Mouse (Mus musculus): ENCODE results near the gene Adam1a. TPM values are rescaled to one million over a fixed set of nuclear protein-coding genes. Genes with fewer than 3 reads are reported as not detected.

The Adam1a gene
- polyA plus RNA-seq, 1 experiment from 2014 or later = 1.4 TPM

DNA sequence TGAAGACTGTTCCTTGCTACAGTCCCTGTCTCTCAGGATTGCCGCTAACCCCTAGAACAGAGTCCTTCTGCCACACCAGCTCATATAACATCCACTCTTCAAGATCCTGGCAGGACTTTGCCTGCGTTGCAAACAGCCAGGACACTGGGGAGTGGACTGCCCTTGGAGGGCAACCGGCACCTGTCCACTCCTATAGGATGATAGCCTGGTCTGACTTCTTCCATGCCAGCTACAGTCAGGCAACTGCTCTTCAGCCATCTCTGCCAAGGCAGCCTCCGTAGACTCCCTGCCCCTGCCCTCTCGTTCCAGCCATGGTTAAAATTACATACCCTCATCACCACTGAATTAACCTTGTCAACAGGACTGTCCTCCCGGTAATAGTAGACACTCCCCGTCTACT, 3.9 kb upstream of the Adam1a start:
- H3K27me3 ChIP-seq (replicated peaks) = no peaks in the 10 kb centered on the region
- 83% methylated on average over 7 of the region's 7 CpGs for WGBS
- H3K4me2 ChIP-seq = no peak overlapping the region
- no peak for ATAC-seq (ENCODE audit: insufficient read depth, low FRiP score, low read depth)
- no peak overlapping the region for H3K4me3 ChIP-seq (replicated peaks)
- no peaks in the 10 kb centered on the region for H3K36me3 ChIP-seq
- no peaks in the 10 kb centered on the region for H3K9me3 ChIP-seq
- peaks cover 10% of the 10 kb centered on the region for H3K4me1 ChIP-seq
- H3K27ac ChIP-seq = no peak overlapping the region
- no peak overlapping the region for H3K9ac ChIP-seq

DNA sequence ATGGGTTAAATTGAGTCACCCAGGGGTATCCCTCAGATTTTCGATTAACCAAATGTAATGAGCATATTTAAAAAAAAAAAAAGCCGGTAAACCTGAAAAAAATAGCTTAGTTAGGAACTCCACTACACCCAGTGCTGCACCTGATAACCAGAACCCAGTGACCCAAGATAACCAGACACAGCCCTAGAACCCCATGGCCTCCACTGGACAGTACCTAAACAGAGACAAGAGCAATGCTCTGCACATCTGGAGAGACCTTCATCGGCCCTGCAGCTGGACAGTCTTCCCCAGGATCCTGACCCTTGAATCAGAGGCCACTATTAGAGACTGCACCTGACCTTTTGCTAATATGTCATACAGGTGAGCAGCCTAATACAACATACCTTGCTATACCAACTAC, 1.8 kb upstream of the Adam1a start:
- no peak overlapping the region for H3K9ac ChIP-seq
- peaks cover 11% of the 10 kb centered on the region for H3K4me1 ChIP-seq
- no peak for ATAC-seq (ENCODE audit: insufficient read depth, low FRiP score, low read depth)
- H3K4me3 ChIP-seq (replicated peaks) = no peak overlapping the region
- H3K27me3 ChIP-seq (replicated peaks) = no peaks in the 10 kb centered on the region
- H3K9me3 ChIP-seq = no peaks in the 10 kb centered on the region
- no peak overlapping the region for H3K27ac ChIP-seq
- H3K4me2 ChIP-seq = no peak overlapping the region
- 91% methylated on average over 3 of the region's 3 CpGs for WGBS
- no peaks in the 10 kb centered on the region for H3K36me3 ChIP-seq

DNA sequence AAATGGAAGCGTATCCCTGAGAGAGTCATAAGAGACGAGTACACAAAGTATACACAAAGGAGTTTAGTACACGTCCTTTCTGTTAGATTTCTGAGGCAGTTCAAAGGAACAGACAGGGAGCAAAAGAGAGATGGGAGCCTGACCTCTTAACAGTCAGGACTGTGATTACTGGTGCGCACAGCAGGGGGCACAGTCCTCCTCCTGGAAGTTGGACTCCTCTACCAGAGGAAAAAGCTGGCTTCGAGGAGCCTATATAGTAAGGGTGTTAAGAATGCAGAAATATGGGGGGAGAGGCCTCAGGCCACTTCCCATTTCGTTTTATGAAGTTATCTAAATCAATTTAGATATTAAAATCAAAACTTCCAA, 1.2 kb upstream of the Adam1a start:
- Histone ChIP-seq H3K27ac (peak overlapping the region; percentile 94; the same call in 1 of the 2 replicates), H3K9me3 (no peaks in the 10 kb centered on the region)

DNA sequence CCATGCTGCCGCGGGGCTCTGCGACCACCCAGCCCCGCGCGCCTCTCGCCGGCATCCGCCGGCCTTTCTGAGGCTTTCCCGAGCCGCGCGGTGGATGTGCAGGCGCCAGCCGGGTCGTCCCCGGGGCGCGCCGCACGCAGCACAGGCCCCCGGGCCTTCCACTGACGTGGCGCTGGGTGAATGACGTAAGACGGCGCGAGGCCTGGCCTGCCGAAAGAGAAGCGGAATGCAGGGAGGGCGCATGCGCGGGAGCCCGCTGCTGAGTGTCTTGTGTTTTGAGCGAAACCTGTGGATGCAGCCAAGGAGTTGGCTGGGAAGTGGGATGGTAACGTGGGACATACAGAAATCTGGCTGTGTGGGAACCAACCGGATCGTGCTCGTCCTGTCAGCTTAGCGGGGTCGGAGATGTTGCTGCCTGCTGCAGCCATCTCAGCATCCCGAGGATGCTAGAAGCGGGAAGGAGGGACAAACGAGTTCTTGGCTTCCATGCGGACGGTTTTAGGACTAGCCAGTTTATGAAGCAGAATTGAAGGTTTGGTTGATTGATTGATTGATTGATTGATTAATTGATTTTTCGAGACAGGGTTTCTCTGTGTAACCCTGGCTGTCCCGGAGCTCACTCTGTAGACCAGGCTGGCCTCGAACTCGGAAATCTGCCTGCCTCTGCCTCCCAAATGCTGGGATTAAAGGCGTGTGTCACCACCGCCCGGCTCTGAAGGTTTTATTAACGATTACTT, 679 bp upstream of the Adam1a start, which contains the start of gene Mapkapk5:
TSS of gene Mapkapk5 (minus strand) at position 113 of the 737 bp plus-strand sequence.
- H3K27ac ChIP-seq = peak within 1 kb of the TSS; percentile 94
- H3K4me1 ChIP-seq = peaks cover 11% of the 10 kb centered on the region
- H3K9me3 ChIP-seq = no peaks in the 10 kb centered on the region
- no peaks in the 10 kb centered on the region for H3K36me3 ChIP-seq
- H3K4me3 ChIP-seq (replicated peaks) = peak within 1 kb of the TSS; percentile 99
- H3K9ac ChIP-seq = peak within 1 kb of the TSS; percentile 95
- H3K27me3 ChIP-seq (replicated peaks) = no peaks in the 10 kb centered on the region
- peak within 1 kb of the TSS; percentile 78 for H3K4me2 ChIP-seq
- peak; percentile 93 for ATAC-seq (ENCODE audit: insufficient read depth, low FRiP score, low read depth)
- 1% methylated on average over 55 of the region's 55 CpGs for WGBS

More for the DNA sequence above, 1.2 kb upstream of the Adam1a start:
- peak overlapping the region; percentile 78 for H3K4me2 ChIP-seq
- no peaks in the 10 kb centered on the region for H3K36me3 ChIP-seq
- peak overlapping the region; percentile 95; the same call in 1 of the 2 replicates for H3K9ac ChIP-seq
- peak overlapping the region; percentile 99 for H3K4me3 ChIP-seq (replicated peaks)
- H3K27me3 ChIP-seq (replicated peaks) = no peaks in the 10 kb centered on the region
- ATAC-seq (ENCODE audit: insufficient read depth, low FRiP score, low read depth) = no peak
- WGBS = 29% methylated on average over 6 of the region's 6 CpGs
- peaks cover 11% of the 10 kb centered on the region for H3K4me1 ChIP-seq

DNA sequence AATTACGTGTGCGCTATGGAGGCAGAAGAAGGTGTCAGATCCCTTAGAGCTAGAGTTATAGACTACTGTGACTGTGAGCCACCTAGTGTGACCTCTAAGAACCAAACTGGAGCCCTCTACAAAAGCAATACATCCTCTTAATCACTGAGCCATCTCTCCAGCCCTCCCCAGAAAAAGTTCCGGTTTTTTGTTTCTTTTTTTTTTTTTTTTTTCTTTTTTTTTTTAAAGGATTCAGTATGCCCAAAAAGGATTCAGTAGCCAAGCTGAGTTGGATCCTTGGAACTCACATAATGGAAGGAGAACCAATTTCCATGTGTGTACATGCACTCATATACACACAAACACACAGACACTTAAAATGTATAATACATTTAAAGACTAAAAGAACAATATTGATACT, 1.9 kb downstream of the Adam1a start:
- H3K27me3 ChIP-seq (replicated peaks) = no peaks in the 10 kb centered on the region
- no peaks in the 10 kb centered on the region for H3K9me3 ChIP-seq
- no peak overlapping the region for H3K9ac ChIP-seq
- H3K4me2 ChIP-seq = no peak overlapping the region
- H3K36me3 ChIP-seq = no peaks in the 10 kb centered on the region
- no peak overlapping the region for H3K4me3 ChIP-seq (replicated peaks)
- H3K4me1 ChIP-seq = peaks cover 11% of the 10 kb centered on the region
- H3K27ac ChIP-seq = no peak overlapping the region
- no peak for ATAC-seq (ENCODE audit: insufficient read depth, low FRiP score, low read depth)
- whole genome bisulfite sequencing = 85% methylated on average over 3 of the region's 3 CpGs

DNA sequence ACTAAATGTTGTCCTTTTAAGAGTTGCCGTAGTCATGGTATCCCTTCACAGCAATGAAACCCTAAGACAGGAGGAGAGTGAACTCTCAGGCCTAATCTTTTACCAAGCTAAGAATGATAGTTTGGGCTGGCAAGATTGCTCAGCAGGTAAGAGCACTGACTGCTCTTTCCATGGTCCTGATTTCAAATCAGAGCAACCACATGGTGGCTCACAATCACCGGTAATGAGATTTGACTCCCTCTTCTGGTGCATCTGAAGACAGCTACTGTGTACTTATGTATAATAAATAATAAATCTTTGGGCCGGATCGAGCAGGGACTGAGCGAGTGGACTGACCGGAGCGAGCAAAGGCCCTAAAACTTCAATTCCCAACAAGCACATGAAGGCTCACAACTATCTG, 4.0 kb downstream of the Adam1a start:
- peaks cover 5% of the 10 kb centered on the region; the same call in 1 of the 2 replicates for H3K36me3 ChIP-seq
- no peak overlapping the region for H3K4me2 ChIP-seq
- no peak overlapping the region for H3K4me3 ChIP-seq (replicated peaks)
- 81% methylated on average over 7 of the region's 7 CpGs for WGBS
- no peaks in the 10 kb centered on the region for H3K9me3 ChIP-seq
- peaks cover 8% of the 10 kb centered on the region for H3K4me1 ChIP-seq
- no peak for ATAC-seq (ENCODE audit: insufficient read depth, low FRiP score, low read depth)
- no peaks in the 10 kb centered on the region for H3K27me3 ChIP-seq (replicated peaks)
- H3K27ac ChIP-seq = no peak overlapping the region
- no peak overlapping the region for H3K9ac ChIP-seq

DNA sequence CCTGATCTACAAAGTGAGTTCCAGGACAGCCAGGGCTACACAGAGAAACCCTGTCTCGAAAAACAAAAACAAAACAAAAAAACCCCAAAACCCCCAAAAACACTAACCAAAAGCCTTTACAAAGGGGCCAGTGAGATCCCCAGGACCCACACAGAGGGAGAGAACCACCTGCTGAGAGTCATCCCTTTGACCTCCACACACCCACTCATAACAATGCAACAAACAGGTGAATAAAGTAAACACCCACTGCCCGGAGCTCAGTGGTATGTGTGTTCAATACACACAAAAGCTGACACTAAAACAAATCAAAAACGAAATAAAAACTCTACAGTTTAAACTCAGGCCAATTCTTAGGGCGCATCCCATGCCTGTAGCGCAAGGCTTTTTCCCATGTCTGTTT, 5.2 kb downstream of the Adam1a start:
- H3K4me3 ChIP-seq (replicated peaks) = no peak overlapping the region
- no peaks in the 10 kb centered on the region for H3K9me3 ChIP-seq
- peaks cover 16% of the 10 kb centered on the region; the same call in 1 of the 2 replicates for H3K36me3 ChIP-seq
- H3K27me3 ChIP-seq (replicated peaks) = no peaks in the 10 kb centered on the region
- 84% methylated on average over 5 of the region's 5 CpGs for WGBS
- H3K27ac ChIP-seq = no peak overlapping the region
- H3K9ac ChIP-seq = no peak overlapping the region
- no peak for ATAC-seq (ENCODE audit: insufficient read depth, low FRiP score, low read depth)
- no peak overlapping the region for H3K4me2 ChIP-seq
- H3K4me1 ChIP-seq = peaks cover 8% of the 10 kb centered on the region

DNA sequence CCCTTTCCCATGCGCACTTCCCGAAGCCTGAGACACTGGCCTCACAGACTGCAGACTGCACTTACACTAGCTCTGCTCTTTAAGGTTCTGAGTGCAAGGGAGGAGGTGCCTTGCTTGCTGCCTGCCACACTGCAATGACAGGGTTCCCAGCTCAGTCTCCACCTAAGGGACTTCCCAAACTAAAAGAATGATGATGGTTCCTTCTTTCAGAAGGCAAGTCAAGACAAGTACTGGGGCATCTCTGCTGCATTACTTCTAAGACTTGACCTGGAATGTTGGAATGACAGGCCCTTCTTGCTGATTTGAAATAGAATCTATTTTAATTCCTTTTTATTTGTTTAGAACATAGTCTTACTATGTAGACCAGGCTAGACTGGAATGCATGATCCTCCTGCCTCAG, 7.7 kb downstream of the Adam1a start:
- Histone ChIP-seq H3K27ac (no peak overlapping the region), H3K36me3 (peaks cover 37% of the 10 kb centered on the region), H3K27me3 (replicated peaks) (no peaks in the 10 kb centered on the region), H3K4me2 (no peak overlapping the region), H3K9me3 (no peaks in the 10 kb centered on the region), H3K9ac (no peak overlapping the region), H3K4me1 (no peaks in the 10 kb centered on the region), H3K4me3 (replicated peaks) (no peak overlapping the region)
- ATAC-seq (ENCODE audit: insufficient read depth, low FRiP score, low read depth) = no peak
- 90% methylated on average over 2 of the region's 2 CpGs for WGBS

DNA sequence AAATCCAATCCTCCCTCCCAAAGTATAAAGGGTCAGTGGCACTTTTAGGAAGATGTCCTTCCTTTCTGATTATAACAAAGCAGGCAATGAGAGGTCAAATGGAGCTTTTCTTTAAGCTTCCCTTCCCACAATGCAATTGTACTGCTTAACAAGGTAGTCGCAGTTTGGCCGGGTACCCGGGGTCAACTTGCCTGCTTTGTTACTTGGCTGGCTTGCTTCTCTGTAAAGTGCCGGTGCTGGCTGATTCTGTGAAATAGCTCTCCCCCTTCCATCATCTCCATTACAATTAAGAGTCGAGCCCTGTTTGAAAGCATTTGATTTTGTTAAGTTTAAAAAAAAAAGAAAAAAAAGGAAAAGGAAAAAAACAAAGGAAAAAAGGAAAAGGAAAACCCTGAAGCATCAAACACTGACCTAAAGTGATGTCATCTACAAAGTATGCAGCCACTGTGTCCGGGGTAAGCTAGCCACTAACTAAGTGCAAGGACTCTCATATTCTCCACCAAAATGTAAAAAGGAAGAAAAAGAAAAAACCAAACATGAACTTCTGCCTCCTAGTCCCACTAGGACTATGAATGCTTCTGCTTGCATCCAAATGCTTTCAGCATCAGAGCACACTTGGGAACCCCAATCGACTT, 8.2 kb downstream of the Adam1a start:
- Histone ChIP-seq H3K9ac (no peak overlapping the region), H3K4me3 (replicated peaks) (no peak overlapping the region), H3K9me3 (no peaks in the 10 kb centered on the region), H3K27me3 (replicated peaks) (no peaks in the 10 kb centered on the region), H3K36me3 (peaks cover 43% of the 10 kb centered on the region), H3K4me1 (no peaks in the 10 kb centered on the region), H3K27ac (no peak overlapping the region), H3K4me2 (no peak overlapping the region)
- no peak for ATAC-seq (ENCODE audit: insufficient read depth, low FRiP score, low read depth)
- 69% methylated on average over 7 of the region's 7 CpGs for WGBS

DNA sequence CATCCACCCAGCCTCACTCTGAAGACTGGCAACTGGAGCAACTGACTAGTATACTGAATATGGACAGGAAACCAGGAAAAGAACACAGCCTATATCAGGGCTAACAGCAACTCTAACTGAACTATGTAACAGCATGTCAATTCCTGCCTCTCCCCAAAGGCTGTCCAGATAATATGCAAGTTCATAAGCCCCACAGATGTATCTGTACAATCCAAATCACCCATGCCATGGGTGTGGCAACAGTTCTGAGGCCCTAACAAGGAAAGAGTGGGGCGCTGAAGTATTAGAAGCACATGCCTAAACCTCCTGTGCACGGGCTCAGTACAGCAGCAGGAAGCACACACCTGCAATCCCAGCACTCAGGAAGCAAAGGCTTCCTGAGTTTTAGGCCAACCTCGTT, 10.2 kb downstream of the Adam1a start:
- Histone ChIP-seq H3K4me3 (replicated peaks) (no peak overlapping the region), H3K27me3 (replicated peaks) (no peaks in the 10 kb centered on the region), H3K4me1 (no peaks in the 10 kb centered on the region), H3K4me2 (no peak overlapping the region), H3K9me3 (no peaks in the 10 kb centered on the region), H3K9ac (no peak overlapping the region), H3K36me3 (peaks cover 56% of the 10 kb centered on the region), H3K27ac (no peak overlapping the region)
- peak; percentile 43; the same call in 1 of the 2 replicates for ATAC-seq (ENCODE audit: insufficient read depth, low FRiP score, low read depth)
- WGBS = 86% methylated on average over 3 of the region's 3 CpGs

DNA sequence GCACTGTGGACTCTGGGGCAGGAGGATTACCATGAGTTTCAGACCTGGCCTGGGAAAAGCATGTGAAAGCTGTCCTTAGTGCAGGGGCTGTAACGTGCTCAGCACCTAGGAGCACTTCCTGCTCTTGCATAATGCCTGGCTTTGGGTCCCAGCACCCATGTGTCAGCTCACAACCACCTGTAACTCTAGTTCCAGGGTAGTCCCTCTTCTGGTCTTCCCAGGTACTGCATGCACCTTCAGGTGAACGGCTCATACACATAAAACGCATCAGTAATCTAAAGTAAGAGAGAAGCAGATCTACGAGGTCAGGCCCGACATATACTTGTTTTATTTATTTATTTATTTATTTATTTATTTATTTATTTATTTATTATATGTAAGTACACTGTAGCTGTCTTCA, 10.8 kb downstream of the Adam1a start:
- no peak for ATAC-seq (ENCODE audit: insufficient read depth, low FRiP score, low read depth)
- Histone ChIP-seq H3K9me3 (no peaks in the 10 kb centered on the region), H3K36me3 (peaks cover 56% of the 10 kb centered on the region), H3K27ac (no peak overlapping the region), H3K4me3 (replicated peaks) (no peak overlapping the region), H3K4me1 (no peaks in the 10 kb centered on the region), H3K9ac (no peak overlapping the region), H3K4me2 (no peak overlapping the region), H3K27me3 (replicated peaks) (no peaks in the 10 kb centered on the region)
- WGBS = 88% methylated on average over 5 of the region's 5 CpGs

DNA sequence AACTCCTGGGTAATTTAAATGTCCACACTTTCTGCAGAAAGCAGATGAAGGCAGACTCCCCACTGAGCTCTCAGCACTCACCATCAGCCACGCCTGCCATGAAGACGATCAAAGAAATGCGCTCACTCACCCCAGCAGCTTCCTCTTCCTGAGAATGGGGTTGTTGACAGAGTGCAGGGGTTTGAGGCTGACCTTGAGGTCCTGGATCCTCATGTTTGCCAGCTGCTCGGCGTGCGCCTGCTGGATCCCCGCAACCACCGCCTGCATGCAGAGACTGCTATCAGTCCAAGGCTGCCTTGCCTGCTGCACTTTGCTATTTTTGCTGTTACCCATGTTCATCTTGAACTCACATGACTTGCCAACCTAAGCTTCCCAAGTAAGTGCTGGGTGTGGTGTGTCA, 18.3 kb downstream of the Adam1a start:
- no peaks in the 10 kb centered on the region for H3K27me3 ChIP-seq (replicated peaks)
- H3K36me3 ChIP-seq = peaks cover 58% of the 10 kb centered on the region
- no peak overlapping the region for H3K9ac ChIP-seq
- H3K27ac ChIP-seq = no peak overlapping the region
- WGBS = 83% methylated on average over 8 of the region's 8 CpGs
- no peak overlapping the region for H3K4me2 ChIP-seq
- no peaks in the 10 kb centered on the region for H3K4me1 ChIP-seq
- H3K9me3 ChIP-seq = no peaks in the 10 kb centered on the region
- H3K4me3 ChIP-seq (replicated peaks) = no peak overlapping the region
- no peak for ATAC-seq (ENCODE audit: insufficient read depth, low FRiP score, low read depth)

Data from stomach, embryonic 15.5 days (tissue).